Mouse (Mus musculus) ES-Bruce4 (cell line): Measurements from ENCODE around the gene Gnaz. TPM values are rescaled to one million over a fixed set of nuclear protein-coding genes. Genes with fewer than 3 reads are reported as not detected.

Source experiments
- H3K27ac ChIP-seq: 2 replicates; pipeline ENCODE4 v1.5.1; 2012; ENCODE audit warnings: low read length, inconsistent platforms; ENCODE audit not compliant: insufficient read depth
- H3K27me3 ChIP-seq: 2 replicates; pipeline ENCODE4 v1.6.1; 2012; ENCODE audit warnings: mild to moderate bottlenecking, low read length, inconsistent platforms; ENCODE audit not compliant: control insufficient read depth, poor library complexity, insufficient read depth, severe bottlenecking
- H3K36me3 ChIP-seq: 2 replicates; pipeline ENCODE4 v1.6.1; 2012; ENCODE audit warnings: inconsistent platforms, mild to moderate bottlenecking, low read length, moderate library complexity; ENCODE audit not compliant: control insufficient read depth, poor library complexity, insufficient read depth, severe bottlenecking
- H3K4me1 ChIP-seq: one replicate; pipeline ENCODE4 v1.8.1; 2011; ENCODE audit warnings: low read length; ENCODE audit not compliant: control insufficient read depth, insufficient read depth
- H3K4me3 ChIP-seq: 2 replicates; pipeline ENCODE4 v1.5.1; 2011; ENCODE audit warnings: low read depth, mild to moderate bottlenecking, low read length
- H3K9ac ChIP-seq: 2 replicates; pipeline ENCODE4 v1.6.1; 2012; ENCODE audit warnings: low read depth, mild to moderate bottlenecking, inconsistent platforms; ENCODE audit not compliant: poor library complexity, severe bottlenecking
- H3K9me3 ChIP-seq: replicated peaks from 2 replicates; pipeline ENCODE4 v1.6.1; 2012; ENCODE audit warnings: mild to moderate bottlenecking, low read length, inconsistent platforms; ENCODE audit not compliant: control insufficient read depth, poor library complexity, insufficient read depth, severe bottlenecking
- CTCF ChIP-seq: IDR thresholded peaks from one replicate; pipeline ENCODE4 v1.8.1; 2011; ENCODE audit warnings: low read depth, low read length
- EP300 ChIP-seq: IDR thresholded peaks from 2 replicates; pipeline ENCODE4 v1.6.1; 2011; ENCODE audit warnings: low read depth, low read length; ENCODE audit not compliant: insufficient read depth
- POLR2A ChIP-seq: IDR thresholded peaks from one replicate; pipeline ENCODE4 v1.8.1; 2011; ENCODE audit warnings: low read length; ENCODE audit not compliant: insufficient read depth
- polyA plus RNA-seq: library from polyadenylated mRNA; stranded (reverse); fragments of >200 nt; gene quantifications from 2 replicates; pipeline ENCODE4 v1.2.4, GENCODE M21; 2011; ENCODE audit warnings: low read depth; ENCODE audit not compliant: missing spikeins, insufficient read depth, insufficient read length

The Gnaz gene
- polyA plus RNA-seq, 1 experiment, result 3.1 TPM

DNA sequence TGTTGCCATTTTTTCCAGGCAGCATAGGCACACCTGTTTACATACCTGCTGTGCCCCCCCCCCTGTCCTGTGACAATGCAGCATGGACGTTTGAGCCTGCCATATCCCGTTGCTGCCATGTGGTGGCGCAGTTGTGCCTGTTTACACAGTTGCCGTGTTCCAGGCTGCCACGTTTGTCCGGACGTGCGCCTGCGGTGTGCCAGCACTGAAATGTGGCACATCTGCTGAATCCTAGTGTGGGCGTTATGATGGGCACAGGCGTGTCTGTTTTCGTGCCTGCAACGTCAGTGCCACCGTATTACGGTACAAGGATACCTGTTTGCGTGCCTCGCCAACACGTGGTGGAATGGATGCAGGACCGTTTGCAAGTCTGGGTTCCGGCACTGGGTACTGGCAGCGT is 41.7 kb upstream of the Gnaz start:
- H3K36me3 ChIP-seq, result no peaks in the 10 kb centered on the region
- no peak overlapping the region for H3K9ac ChIP-seq
- H3K4me1 ChIP-seq, result no peaks in the 10 kb centered on the region
- H3K9me3 ChIP-seq, result no peaks in the 10 kb centered on the region
- no peaks in the 10 kb centered on the region for H3K27me3 ChIP-seq
- peak overlapping the region; percentile 72 for H3K4me3 ChIP-seq
- no peak overlapping the region for H3K27ac ChIP-seq
- no peak for TF ChIP-seq EP300

DNA sequence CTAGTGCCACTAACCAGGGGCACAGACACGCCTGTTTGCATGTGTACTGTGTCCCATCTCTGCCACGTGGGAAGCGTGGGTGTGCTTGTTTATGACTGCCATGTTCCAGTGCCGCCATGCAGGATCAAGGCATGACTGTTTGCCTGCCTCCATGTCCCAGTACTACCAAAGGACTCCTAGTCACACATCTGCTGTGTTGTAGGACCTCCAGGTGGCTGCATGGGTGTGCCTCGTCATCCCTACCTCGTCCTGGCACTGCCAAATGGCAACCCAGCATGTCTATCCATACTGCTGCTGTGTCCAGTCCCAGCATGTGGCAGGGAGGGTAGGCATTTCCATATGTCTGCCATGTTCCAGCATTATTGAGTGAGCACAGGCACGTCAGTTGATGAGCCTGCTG is 38.7 kb upstream of the Gnaz start:
- Histone ChIP-seq H3K9me3 (no peaks in the 10 kb centered on the region), H3K27me3 (no peaks in the 10 kb centered on the region), H3K4me1 (no peaks in the 10 kb centered on the region), H3K9ac (no peak overlapping the region), H3K4me3 (no peak overlapping the region), H3K27ac (no peak overlapping the region), H3K36me3 (no peaks in the 10 kb centered on the region)
- no peak for TF ChIP-seq CTCF
- no peak for TF ChIP-seq EP300
- TF ChIP-seq POLR2A, result no peak

DNA sequence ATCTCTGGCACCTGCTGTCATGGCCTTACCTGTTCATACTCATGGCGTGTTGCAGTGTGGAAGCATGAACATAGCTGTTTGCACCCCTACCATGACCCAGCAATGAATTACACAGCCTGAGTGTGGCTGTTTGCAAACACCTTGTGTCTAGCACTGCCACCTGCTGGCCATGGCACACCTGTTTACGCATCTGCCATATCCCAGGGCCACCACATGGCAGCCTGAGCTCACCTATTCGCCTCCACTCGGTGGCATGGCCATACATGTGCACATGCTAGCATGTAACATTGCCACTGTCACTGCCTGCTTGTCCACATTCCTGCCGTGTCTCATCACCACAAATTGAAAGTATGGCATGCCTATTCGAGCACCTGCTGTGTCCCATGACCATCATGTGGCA is 37.4 kb upstream of the Gnaz start:
- Histone ChIP-seq H3K9me3 (no peaks in the 10 kb centered on the region), H3K4me1 (no peaks in the 10 kb centered on the region), H3K4me3 (no peak overlapping the region), H3K36me3 (no peaks in the 10 kb centered on the region), H3K27ac (no peak overlapping the region), H3K9ac (no peak overlapping the region), H3K27me3 (no peaks in the 10 kb centered on the region)
- TF ChIP-seq POLR2A (no peak), CTCF (no peak), EP300 (no peak)

- no peaks in the 10 kb centered on the region for H3K36me3 ChIP-seq
- H3K9me3 ChIP-seq, result no peaks in the 10 kb centered on the region
- H3K4me3 ChIP-seq, result no peak overlapping the region
- H3K27me3 ChIP-seq, result no peaks in the 10 kb centered on the region
- no peak overlapping the region for H3K9ac ChIP-seq
- H3K4me1 ChIP-seq, result no peaks in the 10 kb centered on the region
- TF ChIP-seq POLR2A (no peak), CTCF (no peak), EP300 (no peak)
- no peak overlapping the region for H3K27ac ChIP-seq
These were observed 36.4 kb upstream of the Gnaz start for GRCm38 (mm10) chr10:74930541-74930940.

DNA sequence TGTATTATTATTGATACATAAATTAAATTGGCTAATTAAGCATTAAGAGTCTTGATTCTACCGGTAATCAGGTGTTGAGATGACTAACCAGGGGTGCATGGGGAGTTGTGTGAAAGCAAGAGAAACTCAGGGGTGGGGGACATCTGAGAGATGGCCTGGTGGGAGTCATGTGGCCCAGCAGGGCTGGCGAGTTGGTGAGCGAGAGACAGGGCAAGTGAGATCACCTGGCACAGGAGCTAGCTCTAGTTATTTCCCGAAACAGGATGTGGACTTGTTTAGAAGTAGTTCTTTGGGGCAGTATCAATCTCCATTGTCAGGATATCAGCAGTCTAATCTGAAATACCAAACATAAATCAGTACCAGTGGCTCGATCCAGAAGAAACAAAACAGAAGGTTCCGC is 35.3 kb upstream of the Gnaz start:
- Histone ChIP-seq H3K27ac (no peak overlapping the region), H3K9ac (no peak overlapping the region), H3K4me3 (no peak overlapping the region), H3K9me3 (no peaks in the 10 kb centered on the region), H3K27me3 (no peaks in the 10 kb centered on the region), H3K4me1 (no peaks in the 10 kb centered on the region), H3K36me3 (no peaks in the 10 kb centered on the region)
- no peak for TF ChIP-seq EP300
- no peak for TF ChIP-seq CTCF
- no peak for TF ChIP-seq POLR2A

DNA sequence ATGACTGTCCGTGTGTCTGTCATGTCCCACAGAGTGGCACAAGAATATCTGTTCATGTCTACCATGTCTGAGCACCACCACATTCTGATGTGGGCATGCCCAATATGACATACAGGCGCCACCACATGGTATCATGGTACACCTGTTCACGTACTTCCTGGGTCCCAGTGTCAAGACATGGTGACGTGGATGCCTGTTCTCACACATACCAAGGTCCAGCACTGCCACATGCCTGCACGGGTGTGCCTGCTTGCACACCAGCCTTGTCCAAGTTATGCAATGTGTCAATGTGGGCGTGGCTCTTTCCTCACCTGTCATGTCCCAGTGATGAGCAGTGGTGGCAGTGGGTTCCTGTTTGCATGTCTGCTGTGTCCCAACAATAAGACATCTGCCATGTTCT is 34.5 kb upstream of the Gnaz start:
- Histone ChIP-seq H3K4me1 (no peaks in the 10 kb centered on the region), H3K4me3 (no peak overlapping the region), H3K27me3 (no peaks in the 10 kb centered on the region), H3K9me3 (no peaks in the 10 kb centered on the region), H3K9ac (no peak overlapping the region), H3K36me3 (no peaks in the 10 kb centered on the region), H3K27ac (no peak overlapping the region)
- no peak for TF ChIP-seq EP300
- no peak for TF ChIP-seq CTCF
- TF ChIP-seq POLR2A, result no peak

DNA sequence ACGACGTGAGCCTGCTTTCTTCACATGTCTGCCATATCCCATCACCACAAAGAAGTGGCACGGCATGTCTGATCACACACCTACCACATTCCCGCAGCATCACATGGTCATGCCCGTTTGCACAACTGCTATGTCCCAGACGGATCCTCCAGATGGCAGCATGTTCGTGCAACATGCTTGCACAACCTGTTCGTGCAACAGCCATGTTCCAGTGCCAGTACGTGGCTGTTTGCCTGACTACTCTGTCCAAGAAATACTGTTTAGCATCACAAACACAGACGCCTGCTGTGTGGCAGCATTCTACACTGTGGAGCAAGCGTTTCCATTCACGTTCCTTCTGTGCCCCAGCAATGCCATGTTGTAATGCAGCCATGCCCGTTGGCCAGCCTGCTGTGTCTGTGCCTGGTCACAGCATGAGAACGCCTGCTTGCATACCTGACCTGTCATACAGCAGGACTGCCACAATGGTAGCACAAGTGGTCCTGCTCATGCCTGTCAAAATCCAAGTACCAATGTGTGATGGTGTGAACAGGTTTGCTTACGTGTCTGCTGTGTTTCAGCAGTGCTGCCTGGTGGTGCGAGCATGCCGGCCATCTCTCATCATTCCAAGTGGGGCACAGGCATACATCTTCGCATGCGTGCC is 33.3 kb upstream of the Gnaz start:
- no peaks in the 10 kb centered on the region for H3K36me3 ChIP-seq
- no peaks in the 10 kb centered on the region for H3K27me3 ChIP-seq
- H3K9ac ChIP-seq, result no peak overlapping the region
- no peaks in the 10 kb centered on the region for H3K4me1 ChIP-seq
- H3K4me3 ChIP-seq, result no peak overlapping the region
- H3K9me3 ChIP-seq, result no peaks in the 10 kb centered on the region
- no peak overlapping the region for H3K27ac ChIP-seq
- TF ChIP-seq CTCF (no peak), EP300 (no peak), POLR2A (no peak)
